Mouse (Mus musculus) hematopoietic multipotent progenitor cell, adult 10-12 weeks (in vitro differentiated cells): ENCODE measurements around the gene Dnajc5. TPM values are rescaled to one million over a fixed set of nuclear protein-coding genes. Genes with fewer than 3 reads are reported as not detected.

Source experiments
- polyA plus RNA-seq: library from polyadenylated mRNA; stranded (reverse); fragments of >175 nt; gene quantifications from 2 replicates; pipeline ENCODE4 v1.2.3, GENCODE M21; 2012; ENCODE audit warnings: low replicate concordance

The Dnajc5 gene
- polyA plus RNA-seq: 38.7 and 70.5 TPM in 2 replicates

DNA sequence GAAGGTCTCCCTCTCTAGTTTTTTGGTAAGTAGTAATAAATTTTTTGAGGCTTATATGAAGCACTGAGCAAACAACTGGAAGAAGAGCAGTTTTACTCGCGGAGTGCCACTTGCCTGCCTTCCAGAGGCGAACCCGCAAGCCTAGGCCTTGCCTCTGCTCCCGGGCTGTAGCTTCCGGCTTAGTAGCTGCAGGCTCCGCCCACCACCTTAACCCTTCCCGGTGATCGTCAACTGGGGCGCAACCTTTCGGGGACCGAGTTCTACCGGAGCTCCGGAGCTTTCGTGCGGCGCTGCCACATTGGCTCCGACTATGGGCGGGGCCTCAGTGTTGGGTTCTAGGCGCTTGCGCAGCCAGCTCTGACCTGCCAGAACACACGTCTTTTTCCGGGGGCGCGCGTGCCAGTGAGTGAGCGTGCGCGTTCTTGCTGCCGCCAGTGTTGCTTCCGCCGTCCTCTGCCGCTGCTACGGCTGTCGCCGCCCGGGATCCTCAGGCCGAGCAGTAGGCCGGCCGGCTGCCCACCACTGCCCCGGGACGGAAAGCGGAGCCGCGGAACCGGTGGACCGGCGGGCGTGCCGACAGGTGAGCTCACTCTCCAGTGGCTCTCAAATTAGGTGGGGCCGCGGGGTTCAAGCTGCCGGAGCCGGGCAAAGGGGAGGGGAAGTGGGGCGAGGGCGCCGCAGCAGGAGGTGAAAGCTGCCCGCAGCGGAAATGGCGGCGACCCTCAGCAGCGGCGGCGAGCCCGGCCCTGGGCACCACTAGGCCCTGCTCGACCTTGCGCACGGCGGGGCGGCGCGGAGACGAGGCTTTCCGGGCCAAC lies at the start of gene Dnajc5:
TSS of gene Dnajc5 (plus strand) at position 368 of the 818 bp plus-strand sequence.

DNA sequence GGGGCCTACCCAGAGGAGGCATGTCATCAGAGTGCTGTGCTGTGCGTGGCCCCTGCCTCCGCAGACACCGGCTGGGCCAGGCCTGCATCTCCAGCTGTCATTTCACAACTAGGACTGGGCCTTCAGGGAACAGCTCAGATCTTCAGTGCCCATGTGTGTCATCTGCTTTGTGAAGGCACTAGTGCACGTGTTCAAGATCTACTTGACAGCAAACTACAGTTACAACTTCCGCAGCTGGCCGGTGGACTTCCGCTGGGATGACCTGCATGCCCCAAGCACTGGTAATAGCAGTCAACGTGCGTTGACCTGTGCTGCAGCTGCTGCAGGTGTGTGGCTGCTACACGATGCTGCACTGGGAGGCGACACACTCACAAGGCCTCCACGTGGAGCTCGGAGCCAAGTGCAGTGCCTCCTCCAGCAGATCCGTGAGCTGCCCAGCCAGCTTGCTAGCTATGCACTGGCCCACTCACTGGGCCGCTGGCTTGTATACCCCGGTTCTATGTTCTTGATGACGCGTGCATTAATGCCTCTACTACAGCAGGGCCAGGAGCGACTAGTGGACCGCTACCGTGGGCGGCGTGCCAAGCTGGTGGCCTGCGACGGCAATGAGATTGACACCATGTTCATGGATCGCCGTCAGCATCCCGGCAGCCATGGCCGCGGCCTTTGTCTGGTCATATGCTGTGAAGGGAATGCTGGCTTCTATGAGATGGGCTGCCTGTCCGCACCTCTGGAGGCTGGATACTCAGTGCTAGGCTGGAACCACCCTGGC lies 26.9 kb upstream of the Dnajc5 start, which contains the start of gene Abhd16b:
TSS of gene Abhd16b (plus strand) at position 51 of the 772 bp plus-strand sequence.

DNA sequence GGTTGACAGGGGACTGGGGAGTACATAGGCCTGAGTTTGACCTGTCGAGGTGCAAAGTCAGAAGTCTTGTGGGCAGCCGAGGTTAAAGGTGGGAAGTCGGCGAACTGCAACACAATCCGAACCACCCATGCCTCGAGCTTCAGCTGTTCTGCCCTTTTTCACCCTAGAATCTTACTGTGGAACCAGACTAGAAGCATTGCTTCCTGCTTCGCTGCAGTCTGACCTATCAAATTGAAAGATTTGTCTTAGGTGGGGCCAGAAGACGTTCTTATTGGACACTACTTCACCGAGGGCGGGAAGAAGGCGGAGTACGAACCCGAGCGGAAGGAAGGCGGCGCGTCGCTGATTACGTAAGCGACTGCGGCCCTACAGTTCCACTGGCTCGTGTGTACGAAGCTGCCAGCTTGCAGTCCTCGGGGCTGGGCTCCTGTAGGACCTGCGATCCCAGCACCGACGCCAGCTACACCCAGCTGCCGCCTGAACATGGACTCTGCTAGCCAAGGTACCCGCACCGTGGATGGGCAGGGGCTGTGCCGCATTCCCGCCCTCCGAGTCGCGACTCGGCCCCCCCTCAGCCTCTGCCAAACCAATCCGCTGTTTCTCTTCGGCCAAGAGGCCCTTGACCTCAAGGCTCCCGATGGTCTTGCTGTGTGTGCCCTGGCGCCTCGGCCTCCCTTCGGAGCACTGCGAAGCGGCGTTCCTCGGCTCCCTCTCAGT lies 23.3 kb upstream of the Dnajc5 start, which contains the start of gene Tpd52l2:
TSS of gene Tpd52l2 (plus strand) at position 312 of the 717 bp plus-strand sequence.

GRCm38 (mm10) chr2:181584411-181584942 lies 64.2 kb downstream of the Dnajc5 start, which contains the start of gene Uckl1:
Uckl1 (minus strand) TSS chr2:181584892.

GRCm38 (mm10) chr2:181591528-181592085 lies 71.3 kb downstream of the Dnajc5 start, which contains the start of gene Prpf6:
Prpf6 (plus strand) TSS chr2:181591868.

DNA sequence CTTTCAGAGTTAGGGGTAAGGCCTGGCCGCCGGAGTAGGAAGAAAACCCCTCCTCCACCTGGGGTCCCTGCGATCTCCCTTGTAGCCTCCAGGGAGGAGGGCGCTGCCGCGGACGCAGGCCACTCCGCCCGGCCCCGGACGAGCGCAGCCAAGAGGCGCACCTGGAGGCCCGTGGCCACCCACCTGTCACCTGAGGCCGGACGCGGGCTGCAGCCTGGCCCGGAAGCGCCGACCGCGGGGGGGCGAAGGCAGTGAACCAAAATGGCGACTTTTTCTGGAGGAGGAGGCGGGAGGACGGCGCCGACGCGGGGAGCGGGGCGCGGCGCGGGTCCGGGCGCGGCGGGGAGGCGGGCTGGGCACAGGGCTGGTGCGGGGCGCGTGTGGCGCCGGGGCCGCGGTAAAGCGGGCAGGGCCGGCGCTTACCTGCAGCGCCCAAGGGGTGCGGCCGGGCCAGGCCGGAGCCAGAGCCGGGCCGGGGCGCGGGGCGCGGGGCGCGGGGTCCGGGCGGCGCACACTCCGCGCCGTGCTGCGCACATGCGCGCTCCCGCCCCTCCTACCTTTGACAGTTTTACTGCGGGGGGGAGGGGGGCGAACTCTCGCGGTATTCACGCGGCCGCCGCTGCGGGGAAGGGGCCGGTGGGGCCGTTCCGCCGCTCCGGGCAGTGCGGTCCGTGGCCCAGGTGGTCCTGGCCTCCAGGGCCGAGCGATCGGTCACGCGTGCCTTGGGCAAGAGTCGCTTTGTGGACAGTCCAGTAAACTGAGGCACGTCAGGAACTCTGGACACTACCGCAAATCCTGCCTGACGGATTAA lies 72.2 kb downstream of the Dnajc5 start, which contains the start of gene Zfp512b:
TSS of gene Zfp512b (minus strand) at position 573 of the 811 bp plus-strand sequence.

GRCm38 (mm10) chr2:181598454-181599351 lies 78.4 kb downstream of the Dnajc5 start, which contains the start of gene Samd10:
Samd10 (minus strand) TSS chr2:181599212.

Other genes with a start within 250 kb of the Dnajc5 start
- 26.1 and 30.2 TPM in 2 replicates for gene Gmeb2, start 232.4 kb upstream of the Dnajc5 start, polyA plus RNA-seq
- 0.20 TPM in 1 of 2 replicates, not detected in the other for gene Stmn3, start 206.0 kb upstream of the Dnajc5 start, polyA plus RNA-seq
- gene Rtel1, start 200.7 kb upstream of the Dnajc5 start, polyA plus RNA-seq: 9.2 and 18.9 TPM in 2 replicates
- 46.2 and 56.1 TPM in 2 replicates for gene Zgpat, start 155.6 kb upstream of the Dnajc5 start, polyA plus RNA-seq
- 22.8 and 30.5 TPM in 2 replicates for gene Arfrp1, start 155.1 kb upstream of the Dnajc5 start, polyA plus RNA-seq
- gene Lime1, start 140.4 kb upstream of the Dnajc5 start, polyA plus RNA-seq: 123 and 175 TPM in 2 replicates
- gene Zbtb46, start 61.1 kb upstream of the Dnajc5 start, polyA plus RNA-seq: 2.7 TPM in 2 replicates
- 0.08 and 0.12 TPM in 2 replicates for gene Abhd16b, start 27.3 kb upstream of the Dnajc5 start, polyA plus RNA-seq
- gene Tpd52l2, start 23.3 kb upstream of the Dnajc5 start, polyA plus RNA-seq: 4.3 and 46.6 TPM in 2 replicates
- gene Uckl1, start 64.4 kb downstream of the Dnajc5 start, polyA plus RNA-seq: 93.4 and 215 TPM in 2 replicates
- gene Prpf6, start 71.4 kb downstream of the Dnajc5 start, polyA plus RNA-seq: 12.0 and 21.1 TPM in 2 replicates
- gene Zfp512b, start 72.3 kb downstream of the Dnajc5 start, polyA plus RNA-seq: 84.7 and 206 TPM in 2 replicates
- gene Samd10, start 78.7 kb downstream of the Dnajc5 start, polyA plus RNA-seq: 17.3 and 21.9 TPM in 2 replicates
- gene Gm29797, start 136.5 kb downstream of the Dnajc5 start, polyA plus RNA-seq: not detected in 2 replicates
- gene Sox18, start 151.2 kb downstream of the Dnajc5 start, polyA plus RNA-seq: 2.2 and 9.7 TPM in 2 replicates
- gene Tcea2, start 159.8 kb downstream of the Dnajc5 start, polyA plus RNA-seq: 10.6 and 34.3 TPM in 2 replicates
- gene Rgs19, start 173.5 kb downstream of the Dnajc5 start, polyA plus RNA-seq: 174 and 368 TPM in 2 replicates
- not detected in 2 replicates for gene Lkaaear1, start 178.0 kb downstream of the Dnajc5 start, polyA plus RNA-seq
- 0.05 TPM in 1 of 2 replicates, not detected in the other for gene Oprl1, start 194.5 kb downstream of the Dnajc5 start, polyA plus RNA-seq
- gene Myt1, start 242.8 kb downstream of the Dnajc5 start, polyA plus RNA-seq: not detected in 2 replicates